Mouse (Mus musculus): ENCODE measurements at regions not wholly inside any gene's neighbourhood (a gene's known extent, or its start where the extent isn't known, plus 50 kb on each side); places are given as distances from the start of the nearest gene placed in this dataset.

DNA sequence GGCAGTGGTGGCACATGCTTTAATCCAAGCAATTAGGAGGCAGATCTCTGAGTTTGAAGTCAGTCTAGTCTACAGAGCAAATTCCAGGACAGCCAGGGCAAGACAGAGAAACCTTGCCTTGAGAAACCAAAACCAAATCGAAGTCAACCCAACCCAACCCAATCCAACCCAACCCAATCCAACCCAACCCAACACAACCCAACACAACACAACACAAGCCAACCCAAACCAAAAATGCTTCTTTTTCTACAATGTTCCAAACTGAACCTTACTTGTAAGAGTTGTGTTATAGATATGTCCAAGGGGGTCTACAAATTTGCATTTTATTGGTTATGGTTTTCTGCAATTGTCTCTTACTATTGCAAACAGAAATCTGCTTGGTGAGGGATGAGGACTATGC is 52.8 kb upstream of the Chodl start:
- DNase-seq (ENCODE audit: low spot score in 2 of 2), result no peak

DNA sequence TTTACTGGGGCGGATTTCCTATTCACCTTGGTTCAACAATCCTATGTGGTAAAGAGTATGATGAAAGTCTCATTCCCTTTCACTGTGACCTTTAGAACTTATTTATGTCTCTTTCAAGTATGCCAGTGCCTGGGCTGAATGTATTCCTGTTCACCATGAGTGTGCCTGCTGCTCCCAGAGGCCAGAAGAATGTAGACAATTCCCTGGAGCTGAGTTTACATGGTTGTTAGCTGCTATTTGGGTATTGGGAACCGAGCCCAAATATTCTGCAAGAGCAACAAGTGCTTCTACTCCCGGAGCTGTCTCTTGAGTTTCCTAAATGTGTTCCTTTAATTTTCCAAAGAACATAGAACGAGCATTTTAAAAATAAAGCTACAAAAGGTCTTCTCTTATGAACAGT is 71.7 kb upstream of the Chodl start:
- DNase-seq (ENCODE audit: low spot score in 2 of 2), result no peak

DNA sequence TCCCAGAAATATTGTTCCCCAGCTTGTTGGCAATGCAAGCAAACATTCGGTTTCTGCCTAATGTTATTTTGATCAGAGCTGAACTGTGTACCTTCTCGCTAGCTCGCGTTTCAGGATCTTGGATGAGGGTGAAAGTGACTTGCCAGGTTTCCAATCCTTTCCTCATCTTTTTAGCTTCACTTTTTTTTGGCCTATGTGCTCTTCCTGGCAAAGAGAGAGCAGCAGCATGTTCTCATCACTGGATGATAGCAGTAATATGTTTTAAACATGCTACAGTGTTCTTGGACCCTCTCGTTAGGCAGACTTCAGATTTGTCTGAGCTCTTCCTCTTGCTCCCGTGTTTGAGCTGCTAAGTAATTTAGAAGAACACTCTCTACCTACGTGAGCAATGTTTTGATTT is 99.8 kb upstream of the Chodl start:
- DNase-seq (ENCODE audit: low spot score in 2 of 2), result peak in 1 of 2 experiments; percentile 19

DNA sequence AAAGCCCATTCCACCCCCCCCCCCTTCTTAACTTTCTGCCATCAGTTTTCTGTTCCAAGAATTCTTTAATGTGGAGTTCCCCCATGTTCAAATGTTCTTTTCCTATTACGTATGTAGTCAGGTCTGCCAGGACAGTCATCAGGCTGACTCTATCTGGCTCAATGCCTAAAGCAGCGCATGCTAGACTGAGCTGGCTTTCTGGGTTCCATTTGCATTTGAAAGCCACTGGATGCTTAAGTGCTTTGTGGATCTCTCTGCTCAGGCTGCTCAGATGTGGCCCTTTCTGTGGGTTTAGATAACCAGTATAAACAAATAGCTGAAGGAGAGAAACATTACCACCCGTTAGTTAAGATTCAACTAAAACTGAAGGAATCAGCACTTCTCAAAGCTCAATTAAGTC is 103.0 kb upstream of the Chodl start:
- peak in 1 of 2 experiments; percentile 13 for DNase-seq (ENCODE audit: low spot score in 2 of 2)

DNA sequence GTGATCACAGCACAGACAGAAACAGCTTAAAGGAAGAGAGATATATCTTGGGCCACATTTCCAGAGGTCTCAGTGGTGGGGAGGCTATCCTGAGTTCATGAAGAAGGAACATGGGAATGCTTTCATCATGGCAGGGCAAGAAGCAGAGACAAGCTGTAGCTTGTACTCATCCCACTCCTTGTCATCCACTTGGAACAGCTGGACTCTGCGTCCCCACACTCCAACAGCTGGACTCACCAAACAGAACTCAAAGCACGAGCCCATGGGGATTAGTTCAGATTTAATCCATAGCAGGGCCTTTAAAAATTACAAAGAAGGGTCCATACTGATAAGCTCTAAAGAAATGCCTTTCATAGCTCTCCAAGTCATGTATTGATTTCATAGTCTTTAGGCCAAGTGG is 140.7 kb upstream of the Chodl start:
- no peak for DNase-seq (ENCODE audit: low spot score in 2 of 2)

DNA sequence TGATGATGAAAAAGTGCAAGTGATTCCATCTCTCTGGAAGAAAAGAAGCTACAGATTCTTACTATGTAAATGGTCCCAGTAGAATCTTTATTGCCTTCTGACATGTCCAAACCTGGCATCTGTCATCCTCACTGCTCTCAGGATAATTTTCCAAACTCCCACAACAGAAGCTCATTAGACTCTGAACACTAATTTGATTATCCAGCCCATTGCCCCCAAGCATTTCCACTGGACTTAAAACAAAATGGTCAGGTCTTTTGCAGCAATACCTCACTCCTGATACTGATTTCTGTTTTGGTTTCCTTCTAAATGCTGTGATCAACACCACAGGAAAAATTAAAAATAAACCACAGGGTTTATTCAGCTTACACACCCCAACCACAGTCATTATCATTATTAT is 171.5 kb upstream of the Chodl start:
- DNase-seq (ENCODE audit: low spot score in 2 of 2), result no peak

DNA sequence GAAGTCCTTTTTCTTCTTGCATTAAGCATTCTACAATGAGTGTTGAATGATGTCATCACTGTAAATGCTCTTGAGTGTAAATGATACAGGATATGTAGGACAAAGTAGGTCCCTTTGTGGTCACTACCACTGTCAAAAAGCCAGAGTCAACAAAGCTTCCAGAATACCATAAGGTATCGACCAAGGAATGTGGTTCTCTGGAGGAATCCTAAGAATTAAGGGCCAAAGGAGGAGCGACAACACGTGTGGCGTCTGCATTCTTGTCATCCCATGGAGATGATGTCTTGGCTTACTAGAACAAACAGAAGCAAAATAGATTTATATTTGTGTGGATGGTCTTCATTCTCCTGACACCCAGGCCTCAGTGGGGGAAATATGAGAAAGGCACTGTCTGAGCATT is 161.4 kb upstream of the D16Ertd472e start:
- DNase-seq (ENCODE audit: low spot score in 2 of 2), result no peak

DNA sequence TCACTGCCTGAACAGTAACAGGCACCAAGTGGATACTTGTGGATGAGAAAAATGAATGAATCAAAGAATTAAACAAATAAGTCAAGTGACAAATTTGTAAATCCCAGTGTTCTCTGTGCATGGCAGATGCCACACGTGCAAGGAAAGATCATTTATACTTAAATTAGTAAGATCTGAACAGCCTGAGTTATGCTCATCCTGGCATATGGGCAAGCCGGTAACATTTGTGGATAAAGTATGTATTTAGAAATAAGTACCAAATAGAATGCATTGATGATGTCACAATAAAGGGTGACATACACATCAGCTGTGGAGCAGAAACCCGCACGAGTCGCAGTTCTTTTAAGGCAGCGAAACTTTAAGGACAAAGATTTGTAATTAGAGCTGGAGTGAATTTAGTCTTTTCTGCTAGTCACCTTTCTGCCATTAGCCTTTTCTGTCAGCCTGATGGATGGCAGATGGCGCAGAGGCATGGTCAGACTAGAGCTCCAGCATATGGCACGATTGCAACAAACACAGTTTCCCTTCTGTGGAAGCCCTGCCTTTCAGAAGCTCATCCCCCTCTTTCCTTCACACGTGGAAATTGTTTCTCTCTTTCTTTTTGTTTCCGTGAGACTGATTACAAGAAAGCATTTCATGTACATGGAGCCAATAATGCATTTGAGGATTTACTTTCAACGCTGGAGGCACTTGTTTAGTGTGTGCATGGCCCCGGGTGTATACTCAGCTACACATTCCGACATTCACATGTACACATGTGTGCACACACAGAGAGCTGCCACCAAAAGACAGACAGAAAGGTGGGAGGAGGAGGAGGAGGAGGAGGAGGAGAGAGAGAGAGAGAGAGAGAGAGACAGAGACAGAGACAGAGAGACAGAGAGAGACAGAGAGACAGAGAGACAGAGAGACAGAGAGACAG is 154.3 kb upstream of the D16Ertd472e start:
- DNase-seq (ENCODE audit: low spot score in 2 of 2), result peak; percentile 48 to 62

DNA sequence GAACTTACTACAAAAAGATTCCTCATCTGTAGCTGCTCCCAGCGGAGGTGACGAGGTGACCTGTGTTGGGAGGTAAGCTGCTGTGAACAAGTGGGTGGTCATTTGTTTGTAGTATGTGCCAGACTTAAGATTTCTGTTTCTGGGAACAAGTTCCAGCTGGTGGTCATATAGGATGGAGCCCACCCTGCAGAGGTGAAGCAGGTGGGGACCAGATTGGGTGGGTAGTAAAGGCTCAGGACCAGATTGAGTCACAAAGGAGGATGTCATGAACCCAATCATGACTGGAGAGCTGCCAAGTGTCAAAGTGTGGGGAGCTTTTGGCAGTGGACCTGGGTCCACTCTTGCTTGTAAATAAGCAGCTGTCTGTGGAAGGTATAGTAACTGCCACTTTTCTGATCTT is 149.0 kb upstream of the D16Ertd472e start:
- DNase-seq (ENCODE audit: low spot score in 2 of 2), result no peak

DNA sequence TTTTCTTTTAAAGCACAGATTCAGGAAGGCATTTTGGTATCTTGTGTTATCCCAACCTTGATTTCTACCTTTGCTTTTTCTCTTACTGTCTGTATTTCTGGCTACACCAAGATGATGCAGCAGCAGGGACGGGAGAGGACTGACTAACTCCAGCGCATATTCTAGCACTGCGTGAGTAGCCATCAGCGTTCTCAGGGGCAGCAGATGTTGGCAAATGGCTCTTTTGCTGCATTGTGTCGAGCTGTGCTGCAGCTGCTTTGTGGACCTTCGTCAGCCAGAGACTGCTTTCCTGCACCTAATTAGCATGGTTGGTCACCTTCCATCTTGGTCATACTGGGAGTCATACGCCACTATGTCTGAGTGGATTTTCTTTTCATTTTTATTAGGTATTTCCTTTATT is 133.4 kb upstream of the D16Ertd472e start:
- DNase-seq (ENCODE audit: low spot score in 2 of 2), result no peak

DNA sequence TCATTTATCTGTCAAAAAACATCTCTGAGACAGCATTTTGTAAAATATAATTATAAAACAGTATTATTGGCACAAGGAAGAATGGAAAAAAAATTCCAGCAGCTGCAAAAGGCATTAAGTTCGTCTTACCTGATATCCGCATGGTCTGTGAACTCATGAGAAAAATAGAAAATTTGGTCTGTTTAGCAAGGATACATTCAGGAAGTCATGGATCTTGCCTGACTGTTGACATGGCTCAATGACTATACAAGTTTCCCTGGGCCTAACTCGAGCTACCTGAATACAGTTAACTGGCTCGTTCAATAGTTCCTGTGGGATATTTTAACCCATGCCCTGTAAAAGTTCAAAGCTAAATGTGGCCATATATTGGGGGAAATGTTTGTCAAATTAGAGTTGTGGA is 131.1 kb upstream of the D16Ertd472e start:
- no peak for DNase-seq (ENCODE audit: low spot score in 2 of 2)

DNA sequence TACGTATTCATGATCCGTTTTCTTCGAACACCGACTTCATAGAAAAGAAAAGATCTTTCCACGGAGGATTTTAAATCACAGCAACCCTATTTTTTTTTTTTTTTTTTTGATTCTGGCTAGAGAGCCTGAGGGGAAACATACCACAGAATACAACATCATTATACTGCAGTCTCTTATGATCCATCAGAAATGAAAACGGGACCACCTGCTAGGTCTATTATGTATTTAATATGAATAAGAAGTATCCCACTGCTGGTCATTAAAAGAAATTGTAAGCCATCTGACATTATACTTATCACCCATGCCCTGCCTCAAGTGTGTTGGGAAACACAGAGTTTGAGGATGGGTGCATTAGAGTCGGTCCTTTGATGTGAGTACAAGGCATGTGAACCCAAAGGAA is 130.7 kb upstream of the D16Ertd472e start:
- no peak for DNase-seq (ENCODE audit: low spot score in 2 of 2)

DNA sequence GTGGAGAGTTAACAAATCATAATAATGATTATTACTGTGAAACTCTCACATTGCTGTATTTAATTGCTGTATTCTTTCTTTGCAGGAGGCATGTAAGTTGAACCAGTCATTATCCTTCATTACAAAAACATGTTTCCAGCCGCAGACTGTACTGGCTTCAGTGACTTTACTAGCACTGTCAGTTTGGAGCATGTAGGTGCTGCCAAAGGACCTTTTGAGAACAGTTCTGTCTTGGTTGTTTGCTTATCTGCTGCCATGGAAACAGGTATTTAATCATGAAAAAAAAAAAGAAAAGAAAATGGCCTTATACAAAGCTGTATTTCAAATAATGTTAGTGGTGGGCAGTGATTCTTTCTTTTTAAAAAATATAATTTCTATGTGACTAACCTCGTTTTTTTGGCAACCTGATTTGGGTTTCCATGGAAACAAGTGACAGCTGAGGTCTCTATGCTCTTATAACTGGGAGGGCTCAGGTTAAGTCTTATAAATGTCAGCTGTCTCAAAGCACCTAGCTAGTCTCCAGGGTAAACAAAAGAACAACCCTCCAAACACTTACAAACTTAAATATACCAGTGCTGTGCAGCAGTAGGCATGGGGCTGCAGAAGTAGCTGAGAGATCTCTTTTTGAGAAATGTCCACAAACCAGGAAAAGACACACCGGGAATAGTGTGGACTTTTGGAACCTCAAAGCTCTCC is 121.2 kb upstream of the D16Ertd472e start:
- DNase-seq (ENCODE audit: low spot score in 2 of 2), result no peak

DNA sequence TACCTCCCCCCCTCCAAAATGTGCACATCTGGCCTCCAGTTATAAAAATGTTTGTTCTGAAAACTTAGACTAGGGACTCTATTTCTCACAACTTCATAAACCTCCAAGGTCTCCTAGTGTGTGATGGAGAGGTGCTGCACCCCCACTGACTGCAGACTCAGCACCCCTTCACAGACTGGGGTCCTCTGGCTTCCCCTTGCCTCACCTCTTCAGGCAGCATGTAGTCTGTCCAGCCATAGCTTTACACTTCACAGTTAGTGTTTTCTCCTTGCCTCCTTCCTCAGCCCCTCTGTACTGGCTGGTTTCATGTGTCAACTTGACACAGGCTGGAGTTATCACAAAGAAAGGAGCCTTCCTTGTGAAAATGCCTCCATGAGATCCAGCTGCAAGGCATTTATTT is 111.7 kb upstream of the D16Ertd472e start:
- DNase-seq (ENCODE audit: low spot score in 2 of 2), result no peak

DNA sequence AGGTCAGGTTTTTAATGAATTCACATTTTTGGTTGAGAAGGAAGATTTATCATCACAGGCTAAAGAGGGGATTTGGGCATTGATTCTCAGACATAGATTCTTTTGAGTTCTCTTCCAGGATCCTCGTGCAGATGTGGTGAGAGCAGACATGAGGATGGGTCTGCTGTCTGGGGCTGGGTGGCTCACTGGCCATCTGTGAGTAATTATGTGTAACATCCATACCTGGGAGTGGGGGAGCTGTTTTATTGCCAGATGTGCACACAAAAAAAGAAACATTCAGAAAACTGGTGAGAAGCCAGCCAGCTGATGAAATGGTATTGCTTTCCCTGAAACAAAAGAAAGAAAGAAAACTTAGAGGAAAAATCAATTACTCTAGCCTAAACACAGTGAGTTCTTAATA is 108.7 kb upstream of the D16Ertd472e start:
- DNase-seq (ENCODE audit: low spot score in 2 of 2), result no peak

DNA sequence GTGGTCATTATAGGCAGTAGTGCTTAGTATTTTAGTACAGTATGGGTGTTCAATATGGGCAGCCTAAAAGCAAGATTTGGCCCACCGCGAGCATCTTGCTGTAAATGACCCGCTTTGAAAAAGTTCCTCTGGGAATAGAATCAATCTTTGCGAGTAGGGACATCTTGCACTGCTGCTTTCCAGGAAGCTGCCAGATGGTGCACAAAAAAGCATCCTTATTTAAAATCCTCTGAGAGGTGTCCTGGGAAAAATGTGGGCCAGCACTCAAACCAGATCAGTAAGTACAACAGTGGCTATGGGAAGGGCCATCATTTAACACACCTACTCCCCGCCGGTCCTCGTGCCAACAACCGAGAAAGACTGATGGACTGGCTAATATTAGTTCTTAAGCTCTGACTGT is 107.5 kb upstream of the D16Ertd472e start:
- DNase-seq (ENCODE audit: low spot score in 2 of 2), result peak in 1 of 2 experiments; percentile 4

DNA sequence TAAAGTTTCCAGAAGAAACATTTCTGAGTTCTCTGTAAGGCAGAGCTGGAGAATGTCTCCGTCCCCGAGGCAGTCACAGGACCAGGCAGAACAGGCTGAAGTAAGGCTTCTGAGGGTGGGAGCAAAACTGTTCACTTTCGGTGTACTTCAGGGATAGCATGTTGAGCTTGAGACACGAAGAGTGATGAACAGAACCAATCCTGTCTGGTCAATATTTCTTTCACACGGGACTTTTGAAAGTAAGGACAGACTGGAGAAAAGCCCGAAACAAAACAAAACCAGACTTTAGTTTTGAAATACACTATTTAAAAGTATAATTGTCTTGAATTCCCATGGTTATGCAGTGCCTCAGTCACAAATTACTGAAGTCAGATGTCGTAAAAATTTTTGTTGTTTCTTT is 84.6 kb upstream of the D16Ertd472e start:
- no peak for DNase-seq (ENCODE audit: low spot score in 2 of 2)

DNA sequence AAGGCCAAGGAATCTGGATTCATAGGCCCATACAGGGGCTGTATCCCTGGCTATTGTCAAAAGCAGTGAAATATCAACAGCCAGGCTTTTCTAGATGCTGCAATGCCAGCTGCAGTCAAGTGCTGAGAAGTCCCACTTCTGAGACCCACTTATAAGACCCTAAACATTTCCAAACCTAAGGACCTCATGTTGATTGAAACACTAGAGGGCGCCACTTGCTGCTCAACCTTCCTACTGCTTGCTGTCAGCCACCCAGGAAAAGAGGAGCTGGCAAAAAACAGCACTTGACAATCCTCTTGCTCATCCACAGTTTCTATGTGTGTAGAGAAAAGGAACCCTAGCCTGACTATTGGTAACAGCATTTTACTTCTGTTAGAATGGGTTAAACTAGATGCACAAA is 68.2 kb upstream of the D16Ertd472e start:
- peak in 1 of 2 experiments; percentile 32 for DNase-seq (ENCODE audit: low spot score in 2 of 2)

DNA sequence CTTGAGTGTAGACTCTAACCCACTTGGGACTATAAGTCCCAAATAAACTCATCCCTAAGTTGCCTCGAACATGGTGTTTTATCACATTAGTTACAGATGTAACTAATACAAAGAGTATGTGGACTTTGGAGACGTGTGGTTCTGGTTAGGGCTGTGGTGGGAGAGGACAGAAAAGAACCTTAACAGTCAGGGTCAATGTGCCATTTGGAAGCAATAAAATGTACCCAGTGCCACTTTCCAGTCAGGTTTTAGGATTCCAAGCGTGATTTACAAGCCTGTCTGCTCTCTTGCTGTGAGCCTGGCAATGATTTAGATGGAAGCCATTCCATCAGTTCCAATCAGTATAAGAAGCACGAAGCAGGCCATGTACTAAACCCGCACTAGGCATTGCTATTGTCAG is 65.2 kb upstream of the D16Ertd472e start:
- DNase-seq (ENCODE audit: low spot score in 2 of 2), result no peak

DNA sequence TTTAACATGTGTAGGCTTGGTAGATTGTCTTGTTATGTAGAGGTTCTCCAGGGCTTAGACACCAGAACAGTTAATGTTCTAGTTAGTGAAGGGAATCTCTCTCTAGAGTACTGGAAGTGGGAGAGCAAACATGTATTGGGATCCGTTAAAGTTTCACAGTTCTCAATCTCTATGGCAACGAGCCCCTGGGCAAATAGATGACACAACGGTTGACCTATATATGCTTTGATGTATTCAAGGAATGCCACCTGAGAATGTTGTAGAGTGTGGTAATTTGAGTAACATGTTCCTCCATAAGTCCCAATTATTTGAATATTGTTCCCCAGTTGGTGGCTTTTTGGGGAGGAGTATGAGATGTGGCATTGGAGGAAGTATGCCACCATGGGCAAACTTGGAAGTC is 64.7 kb upstream of the D16Ertd472e start:
- no peak for DNase-seq (ENCODE audit: low spot score in 2 of 2)

DNA sequence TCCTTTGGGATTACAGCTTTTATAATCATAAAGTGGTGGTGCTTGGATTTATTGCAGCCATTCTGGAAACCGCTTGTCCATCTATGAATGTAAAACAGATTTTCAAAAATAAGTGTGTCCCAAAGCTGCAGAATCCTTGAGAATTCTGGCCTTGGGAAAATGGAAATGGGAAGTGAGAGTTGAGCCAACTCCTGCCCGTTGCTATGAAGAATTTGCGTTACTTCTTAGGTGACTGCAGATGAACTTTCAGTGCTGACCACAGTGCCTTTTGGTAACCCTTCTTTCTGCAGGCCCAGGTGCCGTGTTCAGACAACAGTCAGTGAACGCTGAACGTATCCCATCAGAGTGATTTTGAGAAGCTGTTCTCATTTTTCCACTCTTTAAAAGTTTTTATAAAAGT is 60.9 kb upstream of the D16Ertd472e start:
- DNase-seq (ENCODE audit: low spot score in 2 of 2), result no peak

DNA sequence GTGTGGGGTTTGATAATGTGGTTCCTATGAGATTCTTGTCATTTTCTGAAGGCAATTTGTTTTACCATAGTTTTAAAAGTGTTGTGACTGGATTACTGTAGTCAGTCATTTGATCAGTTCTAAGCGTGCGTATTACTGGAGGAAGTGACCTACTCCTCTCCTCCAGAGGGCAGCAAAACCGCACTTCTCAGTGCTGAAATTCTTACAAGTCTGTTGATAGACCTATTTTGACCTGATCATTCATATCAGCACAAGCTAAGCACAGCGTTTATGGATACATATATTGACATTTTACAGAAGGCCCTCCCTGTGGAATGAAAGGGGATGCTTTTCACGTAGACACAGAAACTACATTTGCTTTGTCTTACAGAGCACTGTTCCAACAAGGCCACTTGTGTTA is 60.5 kb upstream of the D16Ertd472e start:
- DNase-seq (ENCODE audit: low spot score in 2 of 2), result peak; percentile 8 to 27

DNA sequence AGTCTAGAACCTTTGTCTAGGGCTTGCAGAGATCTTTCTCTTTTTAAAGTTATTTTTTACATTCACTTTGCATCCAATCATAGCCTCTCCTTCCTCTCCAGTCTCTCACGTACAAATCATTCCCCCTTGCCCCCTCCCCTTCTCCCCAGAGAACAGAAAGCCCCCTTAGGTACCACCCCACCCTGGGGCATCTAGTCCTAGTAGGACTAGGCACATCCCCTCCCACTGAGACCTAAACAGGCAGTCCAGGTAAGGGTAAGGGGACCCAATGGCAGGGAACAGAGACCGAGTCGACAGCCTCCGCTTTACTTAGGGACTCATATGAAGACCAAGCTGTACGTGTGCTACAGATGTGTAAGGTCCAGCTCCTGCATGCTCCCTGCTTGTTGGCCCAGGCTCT is 59.3 kb upstream of the D16Ertd472e start:
- no peak for DNase-seq (ENCODE audit: low spot score in 2 of 2)
